Mouse (Mus musculus) induced T-regulatory cell, adult 2 months (primary cell): ENCODE results near the gene Tmbim1.
"Not testable (repeated sequence)": the region's sequence is repeated elsewhere in the genome, so short reads cannot be mapped to it uniquely, and the experiment has no call there.

Experiments used
- DNase-seq: peaks from one replicate; pipeline ENCODE4 v3.0.0-alpha.2; 2012; ENCODE audit warnings: low read depth

Tmbim1 gene

DNA sequence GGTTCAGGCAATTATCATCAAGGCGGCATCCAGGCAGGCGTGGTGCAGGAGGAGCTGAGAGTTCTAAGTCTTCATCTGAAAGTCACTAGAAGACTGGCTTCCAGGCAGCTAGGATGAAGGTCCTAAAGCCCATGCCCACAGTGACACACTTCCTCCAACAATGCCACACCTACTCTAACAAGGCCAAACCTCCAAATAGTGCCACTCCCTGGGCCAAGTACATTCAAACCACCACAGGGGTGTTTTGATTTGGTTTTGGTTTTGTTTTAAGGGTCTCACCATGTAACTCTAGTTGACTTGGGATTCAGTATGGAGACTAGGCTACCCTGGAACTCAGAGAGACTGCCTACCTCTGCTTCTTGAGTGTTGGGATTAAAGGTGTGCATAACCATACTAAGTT is at the start of gene Tmbim1:
Gene Tmbim1, minus strand, starts transcription at position 101 of the 400 bp plus-strand sequence.
- DNase-seq: no peak

DNA sequence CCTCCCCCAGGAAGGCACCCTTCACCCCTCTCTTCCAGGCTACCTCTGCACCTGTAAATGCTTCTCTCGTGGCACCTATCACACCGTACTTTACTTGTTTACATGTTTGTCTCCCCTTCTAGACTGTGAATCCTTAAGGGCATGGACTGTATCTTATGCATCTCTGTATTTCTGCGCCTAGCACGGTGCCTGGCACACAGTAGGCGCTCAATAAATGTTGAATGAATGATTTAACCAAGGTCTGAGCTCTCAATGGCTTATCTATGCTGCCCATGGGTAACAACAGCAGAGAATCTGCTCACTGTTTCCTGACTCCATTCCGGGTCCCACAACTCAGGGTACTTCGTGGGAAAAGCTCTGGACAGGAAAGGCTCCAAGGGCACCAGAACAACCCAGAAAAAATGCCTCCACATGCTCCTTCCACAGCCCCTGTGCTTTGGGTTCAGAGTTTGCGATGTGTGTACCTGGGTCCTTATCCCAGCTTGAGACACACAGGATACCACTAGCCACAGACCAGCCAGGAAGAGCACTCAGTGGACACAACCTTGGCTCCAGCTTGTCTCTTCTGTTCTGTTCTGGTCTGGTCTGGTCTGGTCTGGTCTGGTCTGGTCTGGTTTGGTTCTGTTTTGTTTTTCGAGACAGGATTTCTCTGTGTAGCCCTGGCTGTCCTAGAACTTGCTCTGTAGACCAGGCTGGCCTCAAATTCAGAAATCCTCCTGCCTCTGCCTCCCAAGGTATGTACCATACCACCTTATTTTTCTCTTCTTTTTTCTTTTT is 48.2 kb upstream of the Tmbim1 start:
- no peak for DNase-seq

DNA sequence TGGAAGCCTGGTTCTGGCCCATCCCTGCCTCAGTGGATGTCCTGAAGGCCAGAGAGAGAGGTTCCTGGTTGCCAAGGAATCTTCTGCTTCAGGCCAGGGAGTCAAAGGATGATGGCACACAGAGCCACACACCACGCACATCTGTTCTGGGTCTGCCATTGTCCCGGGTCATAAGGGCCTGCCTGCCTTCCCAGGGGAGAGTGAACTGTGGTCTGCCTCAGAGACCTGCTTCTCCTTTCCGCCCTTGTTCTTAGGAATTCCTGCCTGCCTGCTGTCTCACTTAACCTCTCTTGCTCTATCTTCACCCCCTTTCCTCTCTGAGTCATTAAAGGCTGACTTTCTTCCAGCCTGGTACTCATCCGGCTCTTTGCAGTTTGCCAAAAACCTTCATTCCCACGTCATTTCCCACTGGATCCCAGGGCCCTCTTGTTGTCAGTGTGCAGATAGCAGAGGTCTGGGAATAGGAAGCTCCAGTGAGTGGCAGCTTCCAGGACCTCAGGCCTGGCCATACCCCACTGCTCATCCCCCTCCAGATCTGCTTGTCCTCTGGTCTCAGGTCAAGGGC is 47.2 kb upstream of the Tmbim1 start:
- no peak for DNase-seq

DNA sequence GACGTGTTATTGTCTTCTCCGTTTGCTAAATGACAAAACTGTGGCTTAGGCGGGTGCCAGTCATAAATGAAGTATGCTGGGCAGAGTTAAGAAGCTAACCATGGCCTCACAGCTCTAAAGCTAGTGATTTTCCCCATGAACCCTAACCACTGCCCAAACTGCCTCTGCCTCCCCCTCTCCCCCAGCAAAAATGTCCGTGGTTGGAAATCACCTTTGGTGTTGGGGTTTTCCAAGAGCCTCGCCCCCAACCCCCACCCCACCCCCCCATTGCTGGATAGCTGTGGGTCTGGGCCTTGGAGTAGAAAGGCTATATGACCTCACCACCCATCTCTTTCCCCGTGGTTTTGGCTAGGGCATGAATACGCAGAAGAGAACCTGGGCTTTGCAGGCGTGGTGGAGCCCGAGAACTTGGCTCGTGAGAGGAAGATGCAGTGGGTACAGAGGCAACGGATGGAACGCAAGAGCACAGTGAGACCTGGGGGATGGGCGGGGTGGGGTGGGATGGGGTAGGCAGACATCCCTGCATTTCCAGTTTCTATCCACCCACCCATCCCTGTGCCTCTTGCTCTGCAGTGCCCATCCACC is 45.9 kb upstream of the Tmbim1 start:
- peak; percentile 74 for DNase-seq

DNA sequence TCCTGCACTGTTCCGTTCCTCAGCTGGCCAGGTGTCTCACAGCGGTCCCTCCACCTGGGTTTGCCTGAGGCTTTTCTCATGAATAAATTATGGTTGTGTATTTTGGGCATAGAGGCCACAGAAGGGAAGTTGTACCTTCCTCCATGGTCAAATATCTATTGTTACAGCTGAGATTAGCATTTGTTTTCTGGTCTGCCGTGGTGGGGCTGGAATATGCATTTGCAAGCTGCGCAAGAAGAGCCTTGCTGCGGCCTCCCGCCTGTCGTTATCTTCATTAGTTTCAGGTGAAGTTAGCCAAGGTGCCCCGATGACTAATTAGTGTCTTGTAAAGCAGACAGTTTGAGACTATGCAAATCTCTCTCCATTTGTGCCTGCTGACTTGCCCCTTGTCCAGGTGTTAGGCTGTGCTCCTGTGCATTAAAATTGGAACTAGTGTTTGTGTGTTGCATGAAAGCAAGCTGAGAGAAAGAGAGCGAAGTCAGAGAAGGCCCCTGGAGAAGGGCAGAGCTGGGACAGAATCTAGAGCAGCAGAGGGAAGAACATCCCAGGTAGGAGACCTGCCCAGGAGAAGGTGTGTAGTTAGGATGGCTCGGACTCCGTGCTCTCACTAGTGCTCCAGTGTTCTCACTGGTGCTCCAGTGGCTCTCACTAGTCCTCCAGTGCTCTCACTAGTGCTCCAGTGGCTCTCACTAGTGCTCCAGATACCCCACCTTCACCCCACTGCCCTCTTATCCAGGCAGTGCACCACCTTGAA is 38.9 kb upstream of the Tmbim1 start:
- no peak for DNase-seq

DNA sequence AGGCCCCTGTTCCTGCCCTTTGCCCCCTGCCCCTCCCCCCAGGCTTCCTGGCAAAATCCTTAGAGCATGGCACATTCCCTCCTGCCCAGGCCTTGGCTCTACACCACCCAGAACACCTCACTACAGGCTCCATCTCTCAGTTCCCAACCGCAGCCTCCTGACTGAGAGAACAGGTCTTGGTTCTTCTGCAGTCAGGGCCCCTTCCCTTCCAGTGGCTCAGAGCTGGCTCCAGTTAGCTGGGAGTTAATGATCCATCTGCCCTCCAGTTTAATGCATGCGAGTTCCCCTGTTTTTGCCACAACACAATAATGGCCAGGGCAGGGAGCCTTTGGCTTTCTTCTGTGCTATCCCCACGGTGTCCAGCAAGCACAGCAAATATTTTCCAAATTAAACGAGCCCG is 37.7 kb upstream of the Tmbim1 start:
- no peak for DNase-seq

DNA sequence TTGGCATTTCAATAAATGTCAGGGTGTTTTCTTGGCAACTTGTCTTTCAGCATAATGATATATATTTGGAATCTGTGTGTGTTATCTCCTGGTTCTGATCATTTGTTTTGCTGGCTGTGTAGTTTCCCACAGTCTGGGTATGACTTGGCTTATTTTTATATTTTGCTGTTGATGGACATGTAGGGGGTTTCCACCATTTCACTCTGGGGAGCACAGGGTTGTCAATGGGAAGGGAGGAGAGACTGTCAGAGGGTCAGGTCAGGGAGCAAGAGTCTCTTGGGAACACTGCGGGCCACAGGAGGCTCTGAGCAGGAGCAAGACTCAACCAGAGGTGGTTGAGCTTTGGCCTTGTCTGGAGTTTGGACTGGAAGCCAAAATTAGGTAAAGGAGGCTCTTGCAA is 36.9 kb upstream of the Tmbim1 start:
- peak; percentile 55 for DNase-seq

DNA sequence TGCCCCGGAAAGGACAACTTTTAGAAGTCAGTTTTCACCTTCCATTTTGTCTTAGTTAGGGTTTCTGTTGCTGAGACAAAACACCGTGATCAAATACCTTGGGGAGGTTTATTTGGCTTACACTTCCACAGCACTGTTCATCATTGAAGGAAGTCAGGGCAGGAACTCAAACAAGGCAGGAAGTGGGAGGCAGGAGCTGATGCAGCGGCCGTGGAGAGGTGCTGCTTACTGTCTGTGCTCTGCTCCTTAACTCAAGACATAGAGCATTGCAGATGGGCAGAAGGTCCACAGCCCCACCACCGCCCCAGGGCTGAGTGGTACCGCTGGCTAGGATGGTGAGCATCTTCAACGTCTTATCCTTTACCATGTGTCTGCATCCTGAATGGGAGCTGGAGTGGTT is 36.5 kb upstream of the Tmbim1 start:
- DNase-seq: no peak

DNA sequence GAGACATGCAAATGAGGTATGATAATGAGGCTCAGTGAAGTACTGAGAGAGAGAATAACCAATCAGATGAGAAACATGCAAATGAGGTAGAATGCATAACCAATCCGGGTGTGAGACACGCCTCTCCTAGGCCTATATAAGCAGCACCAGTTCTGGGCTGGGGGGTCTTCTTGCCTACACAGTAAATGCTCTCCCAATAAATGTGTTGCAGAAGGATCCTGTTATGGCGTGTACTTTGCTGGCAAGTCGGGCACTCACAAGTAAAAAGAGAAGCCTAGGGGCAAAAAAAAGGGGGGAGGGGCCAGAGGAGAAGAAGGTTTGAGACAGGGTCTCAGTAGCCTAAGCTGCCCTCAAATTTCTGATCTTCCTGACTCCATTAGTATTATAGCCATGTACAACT is 35.6 kb upstream of the Tmbim1 start:
- DNase-seq: not testable (repeated sequence)

DNA sequence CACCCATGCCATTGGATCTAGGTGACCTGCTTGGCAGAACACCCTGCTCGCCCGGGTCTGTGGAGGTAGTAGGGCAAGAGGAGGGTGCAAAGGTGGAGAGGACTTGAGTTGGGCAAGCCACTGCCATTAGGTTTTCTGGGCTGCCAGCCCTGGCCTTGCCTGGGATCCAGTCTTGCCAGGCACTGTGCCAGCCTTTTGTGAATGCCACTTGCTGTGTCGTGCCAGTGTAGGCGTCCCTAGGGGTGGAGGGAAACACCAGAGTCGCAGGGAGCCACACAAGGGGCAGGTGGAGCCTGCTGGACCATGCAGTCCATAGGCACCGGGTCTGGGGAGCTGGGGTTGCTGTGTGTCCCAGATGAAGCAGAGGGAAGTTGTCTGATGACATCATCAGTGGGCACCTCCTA is 34.9 kb upstream of the Tmbim1 start:
- DNase-seq: no peak

DNA sequence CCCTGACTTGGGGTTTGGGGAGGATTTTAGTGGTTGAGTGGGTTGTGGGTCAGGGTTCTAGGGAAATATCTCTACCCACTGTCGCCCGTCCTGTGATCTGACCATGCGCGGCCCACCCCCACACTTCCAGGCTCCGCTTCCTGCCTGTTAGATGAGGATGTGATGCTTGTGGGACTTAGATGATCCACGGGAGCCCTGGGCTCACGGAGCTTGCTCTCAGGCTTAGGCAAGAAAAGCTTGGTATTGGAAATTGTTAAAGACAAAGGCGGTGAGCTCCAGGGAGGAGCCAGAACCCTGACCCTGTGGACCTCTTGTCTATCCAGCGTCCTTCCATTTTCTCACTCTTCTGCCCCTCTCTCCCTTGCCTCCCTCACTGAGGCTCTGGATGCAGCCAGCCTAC is 34.5 kb upstream of the Tmbim1 start:
- no peak for DNase-seq

DNA sequence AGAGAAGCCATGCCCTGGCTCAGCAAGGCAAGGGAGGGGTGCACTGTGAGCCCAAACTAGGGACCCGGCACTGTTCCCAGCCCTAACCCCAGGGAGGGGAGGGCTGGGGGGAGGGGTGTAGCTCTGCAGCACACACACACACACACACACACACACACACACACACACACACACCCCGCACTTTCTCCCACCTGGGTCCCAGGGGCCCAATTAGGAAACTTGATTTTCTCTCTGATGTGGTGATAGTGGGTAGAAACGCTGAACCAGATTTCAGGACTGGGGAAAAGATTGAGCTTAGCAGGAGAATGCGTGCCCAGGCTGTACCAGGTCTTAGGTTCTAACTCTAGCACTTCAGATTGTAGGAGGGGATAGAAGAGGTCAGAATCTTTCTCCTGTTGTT is 33.2 kb upstream of the Tmbim1 start:
- DNase-seq: no peak

DNA sequence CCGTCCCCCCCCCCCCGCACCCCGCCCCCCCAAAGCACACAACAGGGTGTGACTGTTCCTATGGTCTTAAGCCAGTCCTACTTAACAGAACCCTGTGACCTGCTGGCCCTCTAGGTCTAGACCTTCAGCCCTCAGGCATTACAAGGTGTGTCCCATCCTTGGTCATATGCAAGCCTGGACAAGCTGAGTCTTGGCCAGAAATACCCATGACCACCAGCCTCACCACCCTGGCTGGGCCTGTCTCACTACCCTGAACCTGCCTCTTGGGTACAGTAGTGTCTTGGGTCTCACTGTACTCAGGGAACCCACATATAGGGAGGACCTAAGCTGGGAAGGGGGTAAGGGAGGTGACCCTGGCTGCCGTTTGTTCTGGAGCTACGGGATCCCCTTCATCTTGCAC is 32.6 kb upstream of the Tmbim1 start:
- DNase-seq: no peak

DNA sequence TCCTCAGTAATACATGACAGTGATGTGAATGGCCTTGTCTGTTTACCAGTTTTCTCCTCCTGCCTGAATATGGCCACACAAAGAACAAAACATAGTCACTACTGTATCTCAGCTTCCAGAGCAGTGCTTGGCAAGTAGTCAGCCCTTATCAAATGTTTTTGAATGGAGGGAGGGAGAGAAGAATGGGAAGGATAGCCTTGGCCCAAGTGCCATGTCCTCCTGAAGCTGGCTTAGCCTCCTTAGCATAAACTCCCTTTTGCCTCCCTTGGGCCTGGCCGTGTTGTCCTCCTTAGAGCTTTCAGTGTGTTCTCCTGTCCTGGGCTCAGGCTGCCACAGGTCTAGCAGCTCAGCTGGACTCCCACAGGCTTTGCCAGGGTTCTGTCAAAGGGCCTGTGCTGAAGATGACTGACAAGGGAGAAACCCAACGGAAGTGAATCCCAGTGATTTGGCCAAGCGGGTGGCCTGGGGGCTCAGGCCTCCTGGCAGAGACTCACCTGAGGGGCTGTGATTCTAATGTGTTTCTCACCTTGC is 31.9 kb upstream of the Tmbim1 start:
- DNase-seq: no peak

DNA sequence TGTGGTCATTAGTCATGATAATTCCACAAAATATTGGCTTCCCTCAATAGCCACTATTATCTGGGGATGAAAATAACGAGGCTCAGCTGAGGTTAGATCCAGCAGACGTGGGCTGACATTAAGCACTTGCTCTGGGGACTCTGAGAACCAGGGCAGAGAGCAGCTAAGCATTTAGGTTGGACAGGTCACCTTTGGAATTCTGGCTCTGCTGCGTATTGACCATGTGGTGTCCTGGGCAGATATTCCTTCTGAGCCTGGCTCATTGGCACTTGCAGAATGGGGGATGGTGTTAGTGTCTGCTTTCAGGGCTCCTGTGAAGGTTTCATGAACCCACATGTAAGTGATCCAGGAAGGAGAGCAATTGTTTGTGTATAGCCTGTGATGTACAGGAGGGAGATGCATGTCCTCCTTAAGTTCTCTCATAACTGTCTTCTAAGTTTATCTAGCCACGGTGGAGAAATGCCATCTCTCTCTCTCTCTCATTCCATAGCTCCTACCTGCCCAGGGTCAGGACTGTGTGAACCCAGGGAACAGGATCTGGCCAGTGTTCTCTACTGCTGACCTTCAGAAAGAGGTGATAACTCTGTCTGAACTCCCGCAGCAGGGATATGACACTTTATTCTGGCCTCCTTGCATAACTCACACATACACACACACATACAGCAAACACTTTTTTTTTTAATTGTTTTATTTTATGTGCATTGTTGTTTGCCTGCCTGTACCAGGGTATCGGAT is 30.2 kb upstream of the Tmbim1 start:
- DNase-seq: no peak

DNA sequence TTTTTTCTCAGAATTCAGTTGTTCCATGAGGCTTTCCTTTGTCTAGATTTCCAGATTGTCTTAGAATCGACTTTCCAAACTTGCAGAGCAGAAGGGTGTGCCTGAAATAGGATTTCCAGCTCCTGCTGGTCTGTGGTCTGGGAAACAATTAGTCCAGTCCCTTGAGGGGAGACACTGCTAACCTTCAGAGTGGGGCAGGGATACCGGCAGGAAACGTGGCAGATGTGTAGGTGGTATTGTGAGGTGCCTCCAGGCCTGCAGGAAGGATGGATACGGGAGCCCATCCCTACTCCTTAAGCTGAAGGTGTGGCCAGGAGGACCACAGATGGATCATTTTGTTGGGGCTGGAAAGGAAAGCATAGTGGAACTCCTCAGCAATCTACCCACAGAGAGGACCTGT is 29.6 kb upstream of the Tmbim1 start:
- DNase-seq: no peak

DNA sequence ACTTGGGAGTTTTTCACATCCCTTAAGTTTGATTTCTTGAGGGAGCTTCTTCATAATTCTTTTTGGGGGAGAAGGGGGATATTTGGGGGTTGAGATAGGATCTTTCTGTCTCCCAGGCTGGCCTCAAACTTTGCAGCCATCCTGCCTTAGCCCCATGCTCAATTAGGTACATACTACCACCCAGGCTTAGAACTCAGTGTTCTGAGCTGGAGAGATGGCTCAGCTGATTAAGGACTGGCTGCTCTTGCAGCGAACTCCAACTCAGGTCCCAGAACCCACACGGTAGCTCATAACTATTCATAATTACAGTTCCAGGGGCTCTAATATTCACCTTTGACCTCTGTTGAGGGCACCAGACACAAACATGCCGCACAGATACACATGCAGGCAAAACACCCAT is 29.2 kb upstream of the Tmbim1 start:
- no peak for DNase-seq

DNA sequence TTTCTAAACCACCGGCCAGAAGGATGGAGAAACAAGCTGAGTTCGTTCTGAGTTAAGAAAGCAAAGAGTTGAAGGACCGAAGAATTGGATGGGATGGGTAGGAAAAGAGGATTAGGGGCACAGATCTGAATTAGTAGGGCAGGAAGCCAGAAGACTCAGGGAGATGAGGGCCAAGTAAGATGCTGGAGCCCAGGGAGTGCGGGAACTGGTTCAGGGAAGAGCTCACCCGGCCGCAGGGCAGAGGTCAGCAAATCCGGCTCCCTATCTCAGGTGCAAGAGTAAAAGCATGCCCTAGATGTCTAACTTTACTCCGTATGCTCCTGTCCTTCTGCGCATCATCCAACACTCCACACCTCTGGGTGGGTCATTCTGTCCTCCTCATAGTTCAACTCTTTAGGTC is 27.5 kb upstream of the Tmbim1 start:
- no peak for DNase-seq

DNA sequence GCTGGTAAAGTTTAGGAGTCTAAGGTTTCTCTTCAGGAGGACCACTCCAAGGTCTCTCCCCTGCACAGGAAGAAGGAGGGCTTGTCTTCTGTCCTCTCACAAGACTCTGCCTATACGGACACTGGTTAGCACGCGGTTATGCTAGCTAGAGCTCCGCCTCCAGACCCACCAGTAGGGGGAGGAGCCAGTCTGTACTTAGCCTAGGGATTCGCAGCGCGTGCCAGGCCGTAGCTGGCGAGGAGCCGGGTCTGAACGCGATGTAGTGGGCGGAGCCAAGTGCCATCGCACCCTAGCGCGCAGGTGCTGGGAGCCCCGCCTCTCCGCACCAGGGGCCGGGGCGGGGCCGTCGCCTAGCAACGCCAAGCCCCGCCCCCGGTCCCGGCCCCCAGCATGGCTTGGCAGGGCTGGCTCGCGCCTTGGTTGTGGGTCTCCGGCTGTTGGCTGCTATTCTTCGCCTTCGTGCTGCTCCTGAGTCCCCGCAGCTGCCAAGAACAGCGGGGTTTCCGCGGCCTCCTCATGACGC is 26.9 kb upstream of the Tmbim1 start:
- DNase-seq: peak; percentile 98

DNA sequence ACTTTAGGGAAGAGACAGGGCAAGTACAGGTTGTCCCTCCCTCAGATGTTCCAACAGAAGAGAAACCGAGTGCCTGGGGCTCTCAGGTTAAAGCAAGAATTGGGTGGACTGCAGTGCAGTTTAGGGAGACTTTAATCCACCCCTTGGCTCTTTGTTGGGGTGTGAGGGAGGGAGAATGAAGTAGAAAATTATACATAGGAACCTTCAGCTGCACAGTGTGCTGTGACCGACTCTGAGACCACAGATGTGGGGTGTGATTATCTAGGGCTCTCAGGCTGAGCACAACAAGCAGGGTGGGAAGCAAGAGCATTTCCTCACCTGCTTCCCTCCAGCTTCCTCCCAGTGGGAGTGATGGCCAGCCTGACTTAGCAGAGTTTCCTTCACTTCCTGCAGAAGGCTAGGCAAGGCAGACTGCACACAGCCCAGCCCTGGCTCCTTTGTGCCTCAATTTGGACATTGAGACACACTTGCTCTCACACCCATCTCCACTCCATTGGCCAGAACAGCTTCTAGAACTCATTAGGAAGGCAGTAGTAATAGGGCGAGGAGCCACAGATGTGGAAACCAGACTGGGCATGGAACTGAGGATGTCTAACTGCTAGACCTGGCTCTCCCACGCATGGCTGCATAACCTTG is 25.7 kb upstream of the Tmbim1 start:
- DNase-seq: no peak

DNA sequence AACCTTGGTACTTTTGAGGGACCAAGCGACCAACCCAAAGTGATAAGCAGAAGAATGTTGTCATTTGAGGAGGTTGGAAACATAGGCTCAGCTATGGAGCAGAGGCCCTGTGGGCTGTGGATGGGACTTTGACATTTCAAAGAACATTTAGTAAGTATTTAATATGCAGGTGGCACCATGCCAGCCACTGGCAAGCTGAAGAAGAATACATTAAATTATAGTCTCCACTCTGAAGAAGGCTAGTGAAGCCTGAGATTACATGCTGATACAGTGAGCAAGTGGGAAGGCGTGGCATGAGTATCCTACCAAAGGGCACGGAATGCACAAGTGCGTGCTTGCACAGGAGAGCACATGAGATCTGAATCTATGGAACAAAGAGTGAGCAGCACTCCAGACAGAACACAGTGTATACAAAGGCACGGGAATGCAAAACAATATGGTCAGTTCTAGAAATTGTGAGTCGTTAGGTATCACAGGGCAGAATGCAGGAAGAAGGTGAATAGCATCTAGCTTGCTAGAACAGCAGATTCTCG is 24.5 kb upstream of the Tmbim1 start:
- no peak for DNase-seq
